Mouse (Mus musculus) MEL (cell line): ENCODE measurements at regions not wholly inside any gene's neighbourhood (a gene's known extent, or its start where the extent isn't known, plus 50 kb on each side); places are given as distances from the start of the nearest gene placed in this dataset.

Experiments
- CTCF ChIP-seq, 3 experiments: IDR thresholded peaks in 2 of 3; conservative IDR thresholded peaks in 1 of 3; 2 replicates each; pipeline ENCODE4 v1.5.1; 2011 to 2012; ENCODE audit warnings: low read length in 3 of 3, low read depth in 2 of 3, mild to moderate bottlenecking in 2 of 3, improper control_type of control experiment in 1 of 3, inconsistent platforms in 1 of 3, mixed read lengths in 1 of 3, moderate library complexity in 1 of 3; ENCODE audit not compliant: control insufficient read depth in 1 of 3, insufficient read depth in 1 of 3, poor library complexity in 1 of 3, severe bottlenecking in 1 of 3
- GATA1 ChIP-seq: IDR thresholded peaks from 2 replicates; pipeline ENCODE4 v1.6.1; 2011; ENCODE audit warnings: low read depth, low read length, improper control_type of control experiment
- KAT2A ChIP-seq: conservative IDR thresholded peaks from 2 replicates; pipeline ENCODE4 v1.6.1; 2012; ENCODE audit warnings: low read depth, low read length, improper control_type of control experiment, inconsistent platforms
- MAFK ChIP-seq: IDR thresholded peaks from 2 replicates; pipeline ENCODE4 v1.6.1; 2011; ENCODE audit warnings: low read depth, mild to moderate bottlenecking, low read length, improper control_type of control experiment, borderline replicate concordance
- MAZ ChIP-seq: IDR thresholded peaks from 2 replicates; pipeline ENCODE4 v1.6.1; 2012; ENCODE audit warnings: low read depth, mild to moderate bottlenecking, inconsistent platforms, low read length, improper control_type of control experiment
- MYB ChIP-seq: IDR thresholded peaks from 2 replicates; pipeline ENCODE4 v1.6.1; 2011; ENCODE audit warnings: mild to moderate bottlenecking, low read depth, low read length, improper control_type of control experiment
- NRF1 ChIP-seq: IDR thresholded peaks from 2 replicates; pipeline ENCODE4 v1.6.1; 2014; ENCODE audit warnings: low read depth, mild to moderate bottlenecking, inconsistent platforms, low read length, improper control_type of control experiment, moderate library complexity; ENCODE audit not compliant: poor library complexity, insufficient read depth, severe bottlenecking
- POLR2A ChIP-seq, 2 experiments: IDR thresholded peaks; 2 replicates each; pipeline ENCODE4 v1.6.1; 2011 to 2012; ENCODE audit warnings: low read length in 2 of 2, mild to moderate bottlenecking in 2 of 2, control low read depth in 1 of 2, improper control_type of control experiment in 1 of 2, low read depth in 1 of 2, moderate library complexity in 1 of 2; ENCODE audit not compliant: control insufficient read depth in 1 of 2, insufficient read depth in 1 of 2, poor library complexity in 1 of 2
- POLR2AphosphoS2 ChIP-seq: IDR thresholded peaks from 2 replicates; pipeline ENCODE4 v1.6.1; 2011; ENCODE audit warnings: low read length, improper control_type of control experiment
- TCF12 ChIP-seq: IDR thresholded peaks from 2 replicates; pipeline ENCODE4 v1.6.1; 2014; ENCODE audit warnings: low read depth, mild to moderate bottlenecking, inconsistent platforms, low read length, improper control_type of control experiment, moderate library complexity
- ZMIZ1 ChIP-seq: IDR thresholded peaks from 2 replicates; pipeline ENCODE4 v1.6.1; 2012; ENCODE audit warnings: low read depth, mild to moderate bottlenecking, inconsistent platforms, low read length, improper control_type of control experiment, moderate library complexity

DNA sequence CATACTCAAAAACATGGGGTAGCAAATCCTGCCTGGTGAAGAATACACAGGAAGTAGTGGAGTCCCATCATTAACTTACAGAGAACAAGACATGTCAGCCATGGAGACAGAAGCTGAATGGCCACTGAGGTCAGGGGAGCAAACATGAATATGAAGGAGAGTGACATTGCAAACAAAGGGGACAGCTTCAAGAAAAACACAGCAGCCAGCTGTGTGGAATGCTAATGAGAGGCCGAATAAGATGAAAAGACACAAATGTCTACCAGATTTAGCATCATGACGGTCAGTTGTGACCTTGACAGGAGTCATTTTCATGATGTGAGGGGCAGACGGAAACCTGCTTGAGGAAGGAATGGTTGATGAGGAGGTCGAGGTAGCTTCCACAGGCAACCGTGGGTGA is 167.7 kb downstream of the Pou4f1 start:
- TF ChIP-seq TCF12: no peak
- no peak for TF ChIP-seq ZMIZ1
- TF ChIP-seq CTCF (IDR thresholded peaks at IDR 0.05 in 2 of 3, conservative IDR thresholded peaks at IDR 0.05 in 1 of 3; ENCODE audit: control insufficient read depth in 1 of 3, insufficient read depth in 1 of 3, low read depth in 2 of 3, low read length in 3 of 3, poor library complexity in 1 of 3, severe bottlenecking in 1 of 3): no peak
- TF ChIP-seq NRF1: no peak
- TF ChIP-seq MAFK: no peak
- TF ChIP-seq POLR2A (IDR thresholded peaks at IDR 0.05; ENCODE audit: control insufficient read depth in 1 of 2, insufficient read depth in 1 of 2, low read depth in 1 of 2, low read length in 2 of 2, poor library complexity in 1 of 2): no peak
- no peak for TF ChIP-seq GATA1
- TF ChIP-seq MAZ: no peak
- no peak for TF ChIP-seq KAT2A
- TF ChIP-seq MYB: no peak
- no peak for TF ChIP-seq POLR2AphosphoS2
